Mouse (Mus musculus) MEL (cell line): ENCODE data around the gene Coro1b. TPM values are rescaled to one million over a fixed set of nuclear protein-coding genes. Genes with fewer than 3 reads are reported as not detected.

Source experiments
- DNase-seq: peaks from one replicate; pipeline ENCODE4 v3.0.0; 2011; ENCODE audit warnings: low read depth, low spot score
- H3K27ac ChIP-seq: 2 replicates; pipeline ENCODE4 v1.5.1; 2012; ENCODE audit warnings: low read depth, mild to moderate bottlenecking, control low read depth, low read length, moderate library complexity; ENCODE audit not compliant: control insufficient read depth
- H3K27me3 ChIP-seq, 2 experiments: fragments of 150-350 bp in 1 of 2; sonication (generic) in 1 of 2; 2 replicates each; pipeline ENCODE4 v1.6.1; 2012; ENCODE audit warnings: low read length in 2 of 2, mild to moderate bottlenecking in 2 of 2, improper control_type of control experiment in 1 of 2, moderate library complexity in 1 of 2; ENCODE audit not compliant: insufficient read depth in 2 of 2, control insufficient read depth in 1 of 2
- H3K36me3 ChIP-seq, 2 experiments: 2 replicates each; pipeline ENCODE4 v1.6.1; 2012 to 2014; ENCODE audit warnings: low read length in 2 of 2, improper control_type of control experiment in 1 of 2, inconsistent platforms in 1 of 2, mild to moderate bottlenecking in 1 of 2; ENCODE audit not compliant: insufficient read depth in 2 of 2, control insufficient read depth in 1 of 2
- H3K4me1 ChIP-seq, 2 experiments: fragments of 150-350 bp in 1 of 2; sonication (generic) in 1 of 2; 2 replicates each; pipeline ENCODE4 v1.6.1; 2012; ENCODE audit warnings: low read length in 2 of 2, improper control_type of control experiment in 1 of 2, mild to moderate bottlenecking in 1 of 2; ENCODE audit not compliant: insufficient read depth in 2 of 2, control insufficient read depth in 1 of 2
- H3K4me3 ChIP-seq, 2 experiments: fragments of 150-350 bp in 1 of 2; sonication (generic) in 1 of 2; 2 replicates each; pipeline ENCODE4 v1.5.1; 2012; ENCODE audit warnings: low read depth in 2 of 2, low read length in 2 of 2, mild to moderate bottlenecking in 2 of 2, moderate library complexity in 2 of 2, control low read depth in 1 of 2, improper control_type of control experiment in 1 of 2; ENCODE audit not compliant: control insufficient read depth in 1 of 2, insufficient read depth in 1 of 2
- H3K79me2 ChIP-seq: 2 replicates; pipeline ENCODE4 v1.6.1; 2012; ENCODE audit warnings: mild to moderate bottlenecking, low read length, moderate library complexity; ENCODE audit not compliant: control insufficient read depth, poor library complexity, insufficient read depth
- H3K9ac ChIP-seq: 2 replicates; pipeline ENCODE4 v1.6.1; 2012; ENCODE audit warnings: low read depth, mild to moderate bottlenecking, control low read depth, low read length, moderate library complexity; ENCODE audit not compliant: control insufficient read depth, poor library complexity, severe bottlenecking
- H3K9me3 ChIP-seq: fragments of 150-350 bp; sonication (generic); replicated peaks from 2 replicates; pipeline ENCODE4 v1.6.1; 2012; ENCODE audit warnings: mild to moderate bottlenecking, low read length, improper control_type of control experiment, moderate library complexity; ENCODE audit not compliant: insufficient read depth
- BHLHE40 ChIP-seq: IDR thresholded peaks from 2 replicates; pipeline ENCODE4 v1.6.1; 2012; ENCODE audit warnings: low read depth, mild to moderate bottlenecking, inconsistent platforms, low read length, improper control_type of control experiment, borderline replicate concordance
- CHD1 ChIP-seq: IDR thresholded peaks from 2 replicates; pipeline ENCODE4 v1.6.1; 2012; ENCODE audit warnings: low read depth, mild to moderate bottlenecking, inconsistent platforms, low read length, improper control_type of control experiment
- CHD2 ChIP-seq: IDR thresholded peaks from 2 replicates; pipeline ENCODE4 v1.6.1; 2011; ENCODE audit warnings: low read length, improper control_type of control experiment
- CTCF ChIP-seq, 3 experiments: IDR thresholded peaks in 2 of 3; conservative IDR thresholded peaks in 1 of 3; 2 replicates each; pipeline ENCODE4 v1.5.1; 2011 to 2012; ENCODE audit warnings: low read length in 3 of 3, low read depth in 2 of 3, mild to moderate bottlenecking in 2 of 3, improper control_type of control experiment in 1 of 3, inconsistent platforms in 1 of 3, mixed read lengths in 1 of 3, moderate library complexity in 1 of 3; ENCODE audit not compliant: control insufficient read depth in 1 of 3, insufficient read depth in 1 of 3, poor library complexity in 1 of 3, severe bottlenecking in 1 of 3
- ELF1 ChIP-seq: IDR thresholded peaks from 2 replicates; pipeline ENCODE4 v1.6.1; 2014; ENCODE audit warnings: low read depth, mild to moderate bottlenecking, inconsistent platforms, low read length, improper control_type of control experiment, moderate library complexity
- EP300 ChIP-seq, 2 experiments: IDR thresholded peaks; 2 replicates each; pipeline ENCODE4 v1.6.1; 2011; ENCODE audit warnings: improper control_type of control experiment in 2 of 2, low read length in 2 of 2, low read depth in 1 of 2, mild to moderate bottlenecking in 1 of 2
- ETS1 ChIP-seq: IDR thresholded peaks from 2 replicates; pipeline ENCODE4 v1.6.1; 2012; ENCODE audit warnings: low read depth, mild to moderate bottlenecking, inconsistent platforms, low read length, improper control_type of control experiment, moderate library complexity
- GABPA ChIP-seq: IDR thresholded peaks from 2 replicates; pipeline ENCODE4 v1.6.1; 2012; ENCODE audit warnings: low read depth, mild to moderate bottlenecking, inconsistent platforms, low read length, improper control_type of control experiment, moderate library complexity
- GATA1 ChIP-seq: IDR thresholded peaks from 2 replicates; pipeline ENCODE4 v1.6.1; 2011; ENCODE audit warnings: low read depth, low read length, improper control_type of control experiment
- HCFC1 ChIP-seq: IDR thresholded peaks from 2 replicates; pipeline ENCODE4 v1.6.1; 2012; ENCODE audit warnings: low read depth, mild to moderate bottlenecking, inconsistent platforms, low read length, improper control_type of control experiment, moderate library complexity
- JUND ChIP-seq: IDR thresholded peaks from 2 replicates; pipeline ENCODE4 v1.6.1; 2011; ENCODE audit warnings: low read depth, mild to moderate bottlenecking, improper control_type of control experiment, low read length
- MAX ChIP-seq: IDR thresholded peaks from 2 replicates; pipeline ENCODE4 v1.6.1; 2011; ENCODE audit warnings: low read length, improper control_type of control experiment
- MAZ ChIP-seq: IDR thresholded peaks from 2 replicates; pipeline ENCODE4 v1.6.1; 2012; ENCODE audit warnings: low read depth, mild to moderate bottlenecking, inconsistent platforms, low read length, improper control_type of control experiment
- MXI1 ChIP-seq: IDR thresholded peaks from 2 replicates; pipeline ENCODE4 v1.6.1; 2011; ENCODE audit warnings: mild to moderate bottlenecking, low read depth, low read length, improper control_type of control experiment
- MYB ChIP-seq: IDR thresholded peaks from 2 replicates; pipeline ENCODE4 v1.6.1; 2011; ENCODE audit warnings: mild to moderate bottlenecking, low read depth, low read length, improper control_type of control experiment
- NRF1 ChIP-seq: IDR thresholded peaks from 2 replicates; pipeline ENCODE4 v1.6.1; 2014; ENCODE audit warnings: low read depth, mild to moderate bottlenecking, inconsistent platforms, low read length, improper control_type of control experiment, moderate library complexity; ENCODE audit not compliant: poor library complexity, insufficient read depth, severe bottlenecking
- POLR2A ChIP-seq, 2 experiments: IDR thresholded peaks; 2 replicates each; pipeline ENCODE4 v1.6.1; 2011 to 2012; ENCODE audit warnings: low read length in 2 of 2, mild to moderate bottlenecking in 2 of 2, control low read depth in 1 of 2, improper control_type of control experiment in 1 of 2, low read depth in 1 of 2, moderate library complexity in 1 of 2; ENCODE audit not compliant: control insufficient read depth in 1 of 2, insufficient read depth in 1 of 2, poor library complexity in 1 of 2
- POLR2AphosphoS2 ChIP-seq: IDR thresholded peaks from 2 replicates; pipeline ENCODE4 v1.6.1; 2011; ENCODE audit warnings: low read length, improper control_type of control experiment
- POLR2AphosphoS5 ChIP-seq: IDR thresholded peaks from 2 replicates; pipeline ENCODE4 v1.6.1; 2012; ENCODE audit warnings: low read depth, borderline replicate concordance, mild to moderate bottlenecking, inconsistent platforms, low read length, moderate library complexity, mixed read lengths
- RAD21 ChIP-seq: IDR thresholded peaks from 2 replicates; pipeline ENCODE4 v1.6.1; 2011; ENCODE audit warnings: mild to moderate bottlenecking, low read depth, low read length, improper control_type of control experiment
- TBP ChIP-seq: IDR thresholded peaks from 2 replicates; pipeline ENCODE4 v1.8.0; 2011; ENCODE audit warnings: low read depth, low read length, improper control_type of control experiment
- UBTF ChIP-seq: IDR thresholded peaks from 2 replicates; pipeline ENCODE4 v1.6.1; 2012; ENCODE audit warnings: low read depth, mild to moderate bottlenecking, inconsistent platforms, low read length, improper control_type of control experiment, moderate library complexity, borderline replicate concordance; ENCODE audit not compliant: insufficient read depth
- USF1 ChIP-seq: IDR thresholded peaks from 2 replicates; pipeline ENCODE4 v1.6.1; 2014; ENCODE audit warnings: low read depth, mild to moderate bottlenecking, inconsistent platforms, low read length, improper control_type of control experiment, moderate library complexity
- USF2 ChIP-seq, 2 experiments: IDR thresholded peaks; 2 replicates each; pipeline ENCODE4 v1.6.1; 2011 to 2012; ENCODE audit warnings: improper control_type of control experiment in 2 of 2, low read length in 2 of 2, borderline replicate concordance in 1 of 2, inconsistent platforms in 1 of 2, low read depth in 1 of 2, mild to moderate bottlenecking in 1 of 2; ENCODE audit not compliant: insufficient read depth in 1 of 2
- ZC3H11A ChIP-seq: IDR thresholded peaks from 2 replicates; pipeline ENCODE4 v1.6.1; 2012; ENCODE audit warnings: low read depth, mild to moderate bottlenecking, inconsistent platforms, low read length, improper control_type of control experiment
- ZKSCAN1 ChIP-seq: IDR thresholded peaks from 2 replicates; pipeline ENCODE4 v1.6.1; 2012; ENCODE audit warnings: low read depth, mild to moderate bottlenecking, inconsistent platforms, low read length, improper control_type of control experiment, moderate library complexity
- ZMIZ1 ChIP-seq: IDR thresholded peaks from 2 replicates; pipeline ENCODE4 v1.6.1; 2012; ENCODE audit warnings: low read depth, mild to moderate bottlenecking, inconsistent platforms, low read length, improper control_type of control experiment, moderate library complexity
- ZNF384 ChIP-seq: IDR thresholded peaks from 2 replicates; pipeline ENCODE4 v1.6.1; 2012; ENCODE audit warnings: low read depth, mild to moderate bottlenecking, inconsistent platforms, low read length, improper control_type of control experiment
- polyA plus RNA-seq, 2 experiments: library from polyadenylated mRNA; stranded (reverse) in 1 of 2; unstranded in 1 of 2; fragments of >175 nt in 1 of 2; fragments of >200 nt in 1 of 2; gene quantifications; 2 replicates each; pipeline versions ENCODE4 v1.2.1 to v1.2.4; 2012; ENCODE audit warnings: low replicate concordance in 2 of 2, low read depth in 1 of 2; ENCODE audit not compliant: insufficient read length in 2 of 2, insufficient read depth in 1 of 2, missing spikeins in 1 of 2
- total RNA-seq: library from RNA; depleted of rRNA; stranded (reverse); fragments of 300-350 nt; gene quantifications from 2 replicates; pipeline ENCODE4 v1.2.3, GENCODE M21; 2012

Coro1b gene
- total and polyA plus RNA-seq, 3 experiments, result 55.5 to 111 TPM; not detected in 1

DNA sequence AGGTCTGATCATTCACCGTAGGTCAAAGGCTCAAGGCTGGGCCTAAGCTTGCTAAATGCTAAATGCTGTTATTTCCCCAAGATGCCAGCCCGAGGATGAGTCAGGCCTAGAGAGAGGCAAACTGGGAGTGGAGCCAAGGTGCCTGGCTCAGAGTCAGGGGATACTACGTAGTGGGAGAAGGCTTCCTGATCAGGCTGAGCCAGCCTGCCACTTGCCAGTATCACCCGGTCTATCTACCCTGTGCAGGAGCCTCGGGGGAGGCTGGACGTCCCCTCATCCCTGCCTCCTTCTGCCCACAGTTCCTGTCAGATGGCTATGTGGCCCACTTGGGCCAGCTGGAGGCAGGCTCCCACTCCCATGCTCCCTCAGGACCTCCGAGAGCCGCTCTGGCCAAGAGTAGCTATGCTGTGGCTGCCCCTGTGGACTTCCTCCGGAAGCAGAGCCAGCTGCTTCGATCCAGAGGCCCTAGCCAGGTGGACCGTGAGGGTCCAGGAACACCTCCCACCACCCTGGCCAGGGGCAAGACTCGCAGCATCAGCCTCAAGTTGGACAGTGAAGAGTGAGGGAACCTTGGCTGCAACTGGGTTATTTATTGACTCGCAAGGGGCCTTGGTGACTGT is 35.1 kb upstream of the Coro1b start (continued):
- TF ChIP-seq CTCF (IDR thresholded peaks at IDR 0.05 in 2 of 3, conservative IDR thresholded peaks at IDR 0.05 in 1 of 3; ENCODE audit: control insufficient read depth in 1 of 3, insufficient read depth in 1 of 3, low read depth in 2 of 3, low read length in 3 of 3, poor library complexity in 1 of 3, severe bottlenecking in 1 of 3) (no peak), ZC3H11A (no peak), ZNF384 (no peak), JUND (peak; percentile 63; the same call in 1 of the 2 replicates)

DNA sequence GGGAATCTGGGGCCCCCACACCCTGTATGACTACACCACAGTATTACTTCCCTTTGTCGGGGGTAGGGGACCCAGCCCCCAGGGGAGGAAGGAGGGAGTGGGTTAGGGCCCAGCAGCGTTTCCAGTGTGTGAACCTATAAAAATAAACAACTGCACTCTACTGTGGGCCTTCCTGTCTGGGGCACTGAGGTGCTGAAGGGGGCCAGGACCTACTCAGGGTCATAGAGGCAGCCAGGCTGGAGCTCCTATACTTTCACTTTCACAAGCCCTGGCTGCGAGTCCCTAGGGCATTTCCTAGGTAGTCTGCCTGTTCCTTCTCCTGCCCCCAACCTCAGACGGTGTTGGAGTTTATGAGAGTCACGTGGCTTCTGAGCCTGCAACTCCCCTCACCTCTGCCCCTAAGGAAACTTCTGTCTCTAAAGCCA is 34.6 kb upstream of the Coro1b start:
- peak overlapping the region; percentile 66 for H3K9ac ChIP-seq

DNA sequence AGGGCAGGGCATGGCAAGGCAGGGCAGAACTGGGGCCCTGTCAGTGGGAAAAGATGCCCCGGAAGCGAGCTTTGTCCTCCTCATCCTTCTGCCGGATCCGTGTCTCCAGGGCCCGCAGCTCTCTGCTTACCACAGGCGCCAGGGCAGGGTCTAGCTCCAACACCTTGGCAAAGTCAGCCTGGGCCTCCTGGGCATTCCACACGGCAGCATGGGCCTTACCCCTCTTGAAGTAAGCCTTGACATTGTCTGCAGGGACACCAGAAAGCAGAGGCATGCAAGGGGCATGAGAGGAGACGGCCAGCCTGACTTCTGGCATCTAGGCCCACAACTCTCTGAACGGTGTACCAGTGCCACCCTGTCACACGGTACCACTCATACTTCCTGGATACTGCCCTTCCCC is 33.9 kb upstream of the Coro1b start:
- Histone ChIP-seq H3K36me3 (peaks cover 2 to 17% of the 10 kb centered on the region in 2 experiments; a peak in 3 of 4 replicates), H3K9me3 (no peaks in the 10 kb centered on the region), H3K4me3 (no peak overlapping the region), H3K4me1 (peaks cover 13 to 20% of the 10 kb centered on the region in 2 experiments), H3K27me3 (no peaks in the 10 kb centered on the region), H3K9ac (no peak overlapping the region), H3K79me2 (peaks cover 2% of the 10 kb centered on the region; the same call in 1 of the 2 replicates)
- no peak for DNase-seq
- TF ChIP-seq BHLHE40, result no peak
- TF ChIP-seq POLR2AphosphoS2, result no peak
- TF ChIP-seq CHD1, result no peak
- no peak for TF ChIP-seq ZC3H11A
- TF ChIP-seq CHD2, result no peak
- no peak for TF ChIP-seq USF2 (IDR thresholded peaks at IDR 0.05; ENCODE audit: borderline replicate concordance in 1 of 2, insufficient read depth in 1 of 2, low read depth in 1 of 2, low read length in 2 of 2)
- no peak for TF ChIP-seq JUND
- no peak for TF ChIP-seq ELF1
- TF ChIP-seq MAZ, result no peak
- no peak for TF ChIP-seq GATA1
- TF ChIP-seq TBP, result no peak
- TF ChIP-seq RAD21, result no peak
- TF ChIP-seq HCFC1, result no peak
- TF ChIP-seq NRF1, result no peak
- no peak for TF ChIP-seq UBTF
- TF ChIP-seq GABPA, result no peak
- TF ChIP-seq, all 39 proteins: peak for 0
- H3K27ac ChIP-seq, result no peak overlapping the region

More for the DNA sequence above, 34.6 kb upstream of the Coro1b start:
- peaks cover 13 to 20% of the 10 kb centered on the region in 2 experiments for H3K4me1 ChIP-seq
- H3K9me3 ChIP-seq, result no peaks in the 10 kb centered on the region
- no peaks in the 10 kb centered on the region for H3K27me3 ChIP-seq
- no peak for TF ChIP-seq ZC3H11A
- no peak for TF ChIP-seq ETS1
- 0 out of 2 replicates have a peak, but pooled peaks have one; percentile 9 for TF ChIP-seq HCFC1
- peak; percentile 82 for TF ChIP-seq USF1
- TF ChIP-seq GATA1, result no peak
- TF ChIP-seq ZKSCAN1, result no peak
- TF ChIP-seq MYB, result no peak
- 0 out of 4 replicates have a peak, but pooled peaks of 1 of the 2 experiments have one; percentile 11 for TF ChIP-seq POLR2A (IDR thresholded peaks at IDR 0.05; ENCODE audit: control insufficient read depth in 1 of 2, insufficient read depth in 1 of 2, low read depth in 1 of 2, low read length in 2 of 2, poor library complexity in 1 of 2)
- TF ChIP-seq POLR2AphosphoS5, result no peak
- TF ChIP-seq ZMIZ1, result no peak
- 0 out of 2 replicates have a peak, but pooled peaks have one; percentile 20 for TF ChIP-seq MAX
- no peak for TF ChIP-seq CHD2
- TF ChIP-seq MXI1, result peak; percentile 61; the same call in 1 of the 2 replicates
- TF ChIP-seq USF2 (IDR thresholded peaks at IDR 0.05; ENCODE audit: borderline replicate concordance in 1 of 2, insufficient read depth in 1 of 2, low read depth in 1 of 2, low read length in 2 of 2), result 0 out of 4 replicates have a peak, but pooled peaks of 1 of the 2 experiments have one; percentile 21
- no peak for TF ChIP-seq EP300 (IDR thresholded peaks at IDR 0.05; ENCODE audit: low read depth in 1 of 2, low read length in 2 of 2)
- TF ChIP-seq NRF1, result no peak
- TF ChIP-seq, all 39 proteins: peak for 6
- Histone ChIP-seq H3K79me2 (peaks cover 2% of the 10 kb centered on the region; the same call in 1 of the 2 replicates), H3K4me3 (peak overlapping the region; percentile 34 to 54), H3K36me3 (peaks cover 2 to 16% of the 10 kb centered on the region in 2 experiments; a peak in 3 of 4 replicates), H3K27ac (peak overlapping the region; percentile 88)
- no peak for DNase-seq
